Mouse (Mus musculus) ES-Bruce4 (cell line): ENCODE measurements around the gene Dusp27. TPM values are rescaled to one million over a fixed set of nuclear protein-coding genes. Genes with fewer than 3 reads are reported as not detected.
A peak's percentile ranks its signal among the peaks of the same experiment; 100 is the strongest.

ENCODE experiments used
- H3K27ac ChIP-seq: 2 replicates; pipeline ENCODE4 v1.5.1; 2012; ENCODE audit warnings: low read length, inconsistent platforms; ENCODE audit not compliant: insufficient read depth
- H3K27me3 ChIP-seq: 2 replicates; pipeline ENCODE4 v1.6.1; 2012; ENCODE audit warnings: mild to moderate bottlenecking, low read length, inconsistent platforms; ENCODE audit not compliant: control insufficient read depth, poor library complexity, insufficient read depth, severe bottlenecking
- H3K36me3 ChIP-seq: 2 replicates; pipeline ENCODE4 v1.6.1; 2012; ENCODE audit warnings: inconsistent platforms, mild to moderate bottlenecking, low read length, moderate library complexity; ENCODE audit not compliant: control insufficient read depth, poor library complexity, insufficient read depth, severe bottlenecking
- H3K4me1 ChIP-seq: one replicate; pipeline ENCODE4 v1.8.1; 2011; ENCODE audit warnings: low read length; ENCODE audit not compliant: control insufficient read depth, insufficient read depth
- H3K4me3 ChIP-seq: 2 replicates; pipeline ENCODE4 v1.5.1; 2011; ENCODE audit warnings: low read depth, mild to moderate bottlenecking, low read length
- H3K9ac ChIP-seq: 2 replicates; pipeline ENCODE4 v1.6.1; 2012; ENCODE audit warnings: low read depth, mild to moderate bottlenecking, inconsistent platforms; ENCODE audit not compliant: poor library complexity, severe bottlenecking
- H3K9me3 ChIP-seq: replicated peaks from 2 replicates; pipeline ENCODE4 v1.6.1; 2012; ENCODE audit warnings: mild to moderate bottlenecking, low read length, inconsistent platforms; ENCODE audit not compliant: control insufficient read depth, poor library complexity, insufficient read depth, severe bottlenecking
- CTCF ChIP-seq: IDR thresholded peaks from one replicate; pipeline ENCODE4 v1.8.1; 2011; ENCODE audit warnings: low read depth, low read length
- EP300 ChIP-seq: IDR thresholded peaks from 2 replicates; pipeline ENCODE4 v1.6.1; 2011; ENCODE audit warnings: low read depth, low read length; ENCODE audit not compliant: insufficient read depth
- POLR2A ChIP-seq: IDR thresholded peaks from one replicate; pipeline ENCODE4 v1.8.1; 2011; ENCODE audit warnings: low read length; ENCODE audit not compliant: insufficient read depth
- polyA plus RNA-seq: library from polyadenylated mRNA; stranded (reverse); fragments of >200 nt; gene quantifications from 2 replicates; pipeline ENCODE4 v1.2.4, GENCODE M21; 2011; ENCODE audit warnings: low read depth; ENCODE audit not compliant: missing spikeins, insufficient read depth, insufficient read length

Gene Dusp27
- polyA plus RNA-seq, 1 experiment, result 3.9 TPM

- Histone ChIP-seq H3K9ac (no peak overlapping the region), H3K27me3 (no peaks in the 10 kb centered on the region), H3K4me1 (no peaks in the 10 kb centered on the region), H3K9me3 (peaks cover 11% of the 10 kb centered on the region), H3K4me3 (no peak overlapping the region), H3K27ac (no peak overlapping the region), H3K36me3 (peaks cover 9% of the 10 kb centered on the region)
- TF ChIP-seq CTCF, result no peak
- TF ChIP-seq POLR2A, result no peak
- TF ChIP-seq EP300, result no peak
Observed at GRCm38 (mm10) chr1:166104858-166105257, 22.9 kb downstream of the Dusp27 start.

- Histone ChIP-seq H3K27ac (no peak overlapping the region), H3K9me3 (peaks cover 27% of the 10 kb centered on the region), H3K36me3 (peaks cover 9% of the 10 kb centered on the region), H3K9ac (no peak overlapping the region), H3K4me1 (no peaks in the 10 kb centered on the region), H3K4me3 (no peak overlapping the region), H3K27me3 (no peaks in the 10 kb centered on the region)
- TF ChIP-seq POLR2A (no peak), EP300 (peak; percentile 42; the same call in 1 of the 2 replicates), CTCF (peak; percentile 70)
Observed at GRCm38 (mm10) chr1:166102920-166103608, 24.7 kb downstream of the Dusp27 start.

- H3K27me3 ChIP-seq, result no peaks in the 10 kb centered on the region
- no peak overlapping the region for H3K9ac ChIP-seq
- peaks cover 35% of the 10 kb centered on the region for H3K9me3 ChIP-seq
- H3K36me3 ChIP-seq, result peaks cover 6% of the 10 kb centered on the region; the same call in 1 of the 2 replicates
- no peak for TF ChIP-seq EP300
- TF ChIP-seq POLR2A, result no peak
- TF ChIP-seq CTCF, result no peak
- H3K27ac ChIP-seq, result no peak overlapping the region
- no peak overlapping the region for H3K4me3 ChIP-seq
- H3K4me1 ChIP-seq, result no peaks in the 10 kb centered on the region
Observed at GRCm38 (mm10) chr1:166098120-166098519, 29.6 kb downstream of the Dusp27 start.

GRCm38 (mm10) chr1:166094462-166094861 is 33.3 kb downstream of the Dusp27 start:
- H3K36me3 ChIP-seq, result peaks cover 3% of the 10 kb centered on the region; the same call in 1 of the 2 replicates
- H3K27me3 ChIP-seq, result no peaks in the 10 kb centered on the region
- no peaks in the 10 kb centered on the region for H3K4me1 ChIP-seq
- no peak for TF ChIP-seq CTCF
- no peak for TF ChIP-seq EP300
- no peak for TF ChIP-seq POLR2A
- H3K27ac ChIP-seq, result no peak overlapping the region
- peaks cover 21% of the 10 kb centered on the region for H3K9me3 ChIP-seq
- no peak overlapping the region for H3K4me3 ChIP-seq
- no peak overlapping the region for H3K9ac ChIP-seq

GRCm38 (mm10) chr1:166090306-166090705 is 37.4 kb downstream of the Dusp27 start:
- Histone ChIP-seq H3K4me3 (no peak overlapping the region), H3K27me3 (no peaks in the 10 kb centered on the region), H3K9ac (no peak overlapping the region), H3K36me3 (no peaks in the 10 kb centered on the region), H3K27ac (no peak overlapping the region), H3K4me1 (no peaks in the 10 kb centered on the region), H3K9me3 (no peaks in the 10 kb centered on the region)
- TF ChIP-seq EP300 (no peak), CTCF (no peak), POLR2A (no peak)

- no peak for TF ChIP-seq POLR2A
- TF ChIP-seq EP300, result no peak
- no peak for TF ChIP-seq CTCF
- H3K27ac ChIP-seq, result no peak overlapping the region
Observed at GRCm38 (mm10) chr1:166089739-166090138, 38.0 kb downstream of the Dusp27 start.

More at GRCm38 (mm10) chr1:166089739-166090138, 38.0 kb downstream of the Dusp27 start:
- Histone ChIP-seq H3K4me1 (no peaks in the 10 kb centered on the region), H3K27me3 (no peaks in the 10 kb centered on the region), H3K4me3 (no peak overlapping the region), H3K36me3 (no peaks in the 10 kb centered on the region), H3K9me3 (no peaks in the 10 kb centered on the region), H3K9ac (no peak overlapping the region)
